Mouse (Mus musculus) inflammation-experienced regulatory T-cells, adult 6 months (primary cell): ENCODE data around the gene Dusp10. TPM values are rescaled to one million over a fixed set of nuclear protein-coding genes. Genes with fewer than 3 reads are reported as not detected.

Experiments
- ATAC-seq: one replicate; pipeline ENCODE4 v1.8.0; 2017
- polyA plus RNA-seq, 3 experiments: library from polyadenylated mRNA; unstranded; fragments of 100-300 nt; shearing (Covaris generic); gene quantifications; one replicate each; pipeline ENCODE4 v1.2.1; 2017

Gene Dusp10
- polyA plus RNA-seq, 3 experiments from 2014 or later, result 12.4 to 22.0 (median 15.7) TPM

DNA sequence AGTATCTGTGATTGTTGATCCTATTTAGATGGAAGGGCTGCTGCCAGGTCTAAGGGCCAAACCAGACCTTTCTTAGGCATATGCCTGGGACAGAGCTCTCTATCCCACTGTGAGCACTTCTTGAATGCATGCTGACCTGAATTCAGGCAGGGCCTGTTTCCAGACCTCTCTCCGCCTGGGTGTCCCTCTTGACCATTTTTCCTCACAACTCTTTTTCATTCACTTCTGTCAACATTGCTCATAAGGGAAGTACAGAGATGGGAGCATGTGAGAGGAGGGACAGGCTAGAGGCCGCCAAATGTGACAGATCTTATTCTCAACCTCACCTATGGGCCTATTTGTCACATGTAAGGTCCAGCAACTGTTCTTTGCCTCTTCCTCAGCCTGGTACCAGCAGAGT lies 41.1 kb downstream of the Dusp10 start:
- no peak for ATAC-seq

DNA sequence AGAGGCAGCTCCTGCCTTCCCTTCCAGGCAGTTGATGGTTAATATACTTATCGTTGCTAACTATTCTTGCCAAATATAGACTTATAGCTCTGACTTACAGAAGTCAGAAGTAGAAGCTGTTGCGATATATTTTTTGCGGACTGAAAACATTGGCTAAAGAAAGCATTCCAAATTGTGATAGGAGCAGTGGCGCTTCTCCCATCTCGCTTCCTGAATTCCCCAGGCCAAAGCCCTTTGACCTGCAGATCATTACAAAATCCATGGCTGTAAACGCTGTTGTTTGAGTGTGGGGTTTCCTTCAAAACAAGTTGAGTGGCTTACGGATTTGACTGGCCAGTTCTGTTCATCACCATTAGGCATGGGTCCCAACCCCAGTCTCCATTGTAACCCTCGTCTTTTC lies 45.1 kb downstream of the Dusp10 start:
- no peak for ATAC-seq

DNA sequence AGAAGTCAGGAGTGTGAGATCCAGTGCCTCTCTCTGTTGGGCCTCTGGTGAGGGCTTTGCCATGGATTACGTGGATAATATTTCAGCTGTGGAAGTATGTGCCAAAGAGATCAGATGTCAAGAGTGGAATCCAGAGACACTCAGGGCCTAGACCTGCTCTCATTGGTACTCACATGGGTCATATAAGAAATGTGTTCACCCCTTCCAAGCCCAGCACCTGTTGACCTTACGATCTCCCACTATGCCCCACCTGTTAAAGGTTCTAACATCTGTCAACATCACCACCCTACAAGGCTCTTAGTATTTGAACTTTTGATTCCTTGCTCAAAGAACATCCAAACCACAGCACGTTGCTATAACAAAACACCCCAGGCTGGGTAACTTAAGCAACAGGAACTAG lies 46.7 kb downstream of the Dusp10 start:
- ATAC-seq, result no peak

DNA sequence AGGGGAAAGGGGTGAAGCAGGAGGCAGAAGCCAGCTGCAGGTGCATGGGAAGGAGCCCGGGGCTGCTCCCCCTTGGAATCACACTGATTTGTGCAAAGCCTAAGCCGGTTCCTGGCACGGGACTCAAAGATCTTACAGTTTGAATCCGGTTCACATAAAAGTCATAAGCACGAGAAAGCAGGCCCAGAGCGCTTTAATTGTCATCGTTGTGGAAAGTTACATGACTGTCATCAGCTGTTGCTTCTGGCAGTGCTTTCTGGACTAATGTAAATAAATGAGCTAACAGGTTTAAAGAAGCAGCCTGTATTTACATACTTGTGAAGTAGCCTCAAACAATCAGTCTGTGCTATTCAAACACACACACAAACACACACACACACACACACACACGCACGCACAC lies 47.3 kb downstream of the Dusp10 start:
- ATAC-seq, result no peak

DNA sequence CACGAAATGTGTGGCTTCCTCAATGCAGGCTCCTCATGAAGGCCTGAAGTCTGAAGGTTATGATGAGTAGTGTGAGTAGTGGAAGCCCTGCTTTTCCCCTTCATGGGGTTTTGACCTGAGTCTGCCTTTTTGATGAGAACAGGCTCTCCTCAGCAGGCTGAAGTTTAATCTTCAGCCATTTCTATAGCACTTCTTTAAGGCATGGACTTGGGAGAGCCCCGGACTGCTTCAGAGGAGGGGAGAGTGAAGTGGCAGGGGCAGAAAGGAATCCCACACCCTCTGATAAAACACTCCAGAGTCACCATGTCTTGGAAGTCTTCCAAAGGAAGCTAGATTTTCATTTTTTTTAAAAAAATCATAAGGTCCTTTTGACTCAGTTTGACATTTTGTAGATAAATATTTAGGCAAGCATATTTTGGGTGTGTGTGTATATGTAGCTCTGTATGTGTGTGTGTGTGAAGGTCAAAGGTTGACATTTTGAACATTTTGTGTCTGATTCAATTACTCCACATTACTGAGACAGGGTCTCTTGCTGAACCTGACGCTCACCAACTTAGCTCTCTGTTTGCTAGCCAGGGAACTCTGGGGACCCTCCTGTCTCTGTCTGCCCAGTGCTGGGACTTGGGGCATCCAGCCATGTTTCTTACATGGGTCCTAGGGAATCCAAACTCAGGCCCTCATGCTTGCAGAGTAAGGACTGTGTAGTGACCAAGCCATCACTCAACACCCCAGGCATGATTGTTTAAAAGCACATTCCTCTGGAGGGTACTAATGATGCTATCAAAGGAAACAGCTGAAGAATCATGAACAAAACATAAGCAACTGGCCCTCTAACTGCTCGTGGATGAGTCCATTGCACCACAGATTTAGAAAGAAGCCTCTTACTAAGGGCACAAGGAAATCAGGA lies 48.0 kb downstream of the Dusp10 start:
- ATAC-seq, result no peak

DNA sequence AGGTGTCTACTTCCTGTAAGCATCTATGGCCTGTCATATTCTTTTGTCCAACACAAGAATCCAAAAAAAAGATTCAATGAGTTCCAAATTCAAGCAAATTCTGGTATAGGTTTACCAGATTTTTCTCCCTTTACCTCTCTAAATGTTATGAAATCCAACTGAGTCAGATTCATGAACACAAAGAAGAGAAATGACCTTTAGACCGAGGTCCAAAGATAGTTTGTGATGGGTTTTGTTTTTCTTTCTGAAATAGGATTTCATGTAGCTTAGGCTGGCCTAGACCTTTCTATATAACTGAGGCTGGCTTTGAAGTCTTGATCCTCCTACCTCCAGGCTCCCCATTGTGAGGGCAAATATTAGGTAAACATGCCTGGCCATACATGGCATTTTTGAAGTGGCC lies 48.8 kb downstream of the Dusp10 start:
- no peak for ATAC-seq

DNA sequence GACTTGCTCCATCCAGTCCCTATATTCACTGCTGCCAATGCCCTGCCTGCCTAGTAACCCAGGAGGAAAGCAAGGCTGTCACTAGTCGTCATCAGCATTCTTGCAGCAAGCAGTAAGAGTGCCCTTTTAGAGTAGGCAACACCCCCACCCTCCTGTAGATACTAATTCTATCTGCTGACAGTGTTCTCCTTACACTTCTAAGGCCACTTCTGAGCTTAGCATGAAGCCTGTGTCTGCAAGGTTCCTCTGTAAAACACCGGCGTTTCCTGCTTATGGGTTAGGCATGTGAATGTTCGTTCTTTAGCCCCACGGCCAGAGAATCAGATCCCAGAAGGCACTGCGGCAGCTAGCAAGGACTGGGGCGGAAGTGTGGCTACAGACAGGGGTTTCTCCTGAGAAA lies 51.2 kb downstream of the Dusp10 start:
- peak; percentile 77 for ATAC-seq

DNA sequence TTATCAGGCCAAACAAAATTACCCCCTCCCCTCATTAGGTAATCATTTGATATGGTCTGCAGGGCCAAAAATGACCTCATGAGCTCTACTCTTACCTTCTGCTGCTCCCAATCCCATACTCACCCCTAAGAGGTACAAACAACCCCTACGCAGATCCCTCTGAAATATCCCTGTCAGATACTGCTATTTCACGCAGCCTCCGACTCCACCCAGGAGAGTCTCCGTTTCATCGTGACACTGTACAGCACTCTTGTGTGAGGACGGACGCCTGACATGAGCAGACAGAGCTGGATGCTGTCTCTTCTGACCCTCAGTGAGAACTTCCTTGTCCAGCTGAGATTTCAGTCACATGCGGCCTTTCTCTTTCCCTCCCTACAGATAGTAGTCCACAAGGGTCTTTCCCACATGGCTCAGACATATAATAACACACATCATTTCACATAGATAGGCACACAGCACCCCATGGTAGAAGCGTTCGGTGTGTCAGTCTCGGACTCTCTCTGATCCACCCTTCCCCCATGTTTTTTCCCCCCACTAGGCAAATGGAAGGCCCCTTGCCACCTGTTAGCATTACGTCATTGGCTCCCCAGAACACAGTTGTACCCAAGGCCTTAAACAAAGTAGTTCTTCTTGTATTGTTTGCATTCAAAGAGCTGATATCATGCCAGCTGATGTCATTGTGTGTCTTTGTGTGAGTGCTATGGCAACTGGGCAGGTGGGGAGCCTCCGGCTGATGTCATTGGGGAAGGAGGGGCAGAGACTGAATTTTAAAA lies 52.7 kb downstream of the Dusp10 start:
- no peak for ATAC-seq

DNA sequence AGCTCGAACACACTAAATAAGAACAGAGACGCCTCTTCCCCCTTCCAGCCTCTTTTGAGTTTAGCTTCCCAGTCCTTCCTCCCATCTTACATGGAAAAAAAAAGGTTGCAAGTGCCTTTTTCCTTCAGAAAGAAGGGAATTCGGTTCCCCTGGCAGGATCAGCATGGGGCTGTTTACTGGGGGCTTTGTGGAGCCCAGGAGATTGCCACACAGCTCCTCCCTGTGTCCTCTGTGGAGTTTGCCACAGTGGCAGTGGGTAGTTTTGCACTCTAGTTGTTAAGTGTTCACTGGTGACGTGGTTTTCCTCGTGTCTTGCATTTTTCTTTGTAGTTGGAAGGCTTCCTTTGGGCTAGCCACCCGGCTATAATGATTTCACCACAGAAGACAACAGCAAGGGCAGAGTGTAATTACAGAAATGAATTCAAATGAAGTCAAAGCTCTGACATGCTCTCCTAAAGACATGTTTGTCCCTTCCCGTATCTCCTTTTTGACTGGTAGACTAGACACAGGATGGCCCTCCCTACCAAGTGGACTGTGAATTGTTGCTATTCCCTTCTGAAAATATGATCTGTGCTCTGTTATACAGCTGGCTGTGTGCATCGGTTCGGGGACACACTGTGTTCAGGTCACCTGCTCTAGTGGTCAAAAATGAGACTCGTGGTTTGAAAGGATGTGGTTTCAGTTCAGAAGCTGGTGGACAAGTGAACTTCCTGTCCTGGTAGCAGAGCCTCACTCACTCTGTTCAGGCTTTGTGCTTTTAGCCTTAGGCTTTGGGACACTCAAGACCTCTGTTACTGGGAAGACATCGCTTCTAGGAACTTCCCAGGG lies 53.6 kb downstream of the Dusp10 start:
- no peak for ATAC-seq

DNA sequence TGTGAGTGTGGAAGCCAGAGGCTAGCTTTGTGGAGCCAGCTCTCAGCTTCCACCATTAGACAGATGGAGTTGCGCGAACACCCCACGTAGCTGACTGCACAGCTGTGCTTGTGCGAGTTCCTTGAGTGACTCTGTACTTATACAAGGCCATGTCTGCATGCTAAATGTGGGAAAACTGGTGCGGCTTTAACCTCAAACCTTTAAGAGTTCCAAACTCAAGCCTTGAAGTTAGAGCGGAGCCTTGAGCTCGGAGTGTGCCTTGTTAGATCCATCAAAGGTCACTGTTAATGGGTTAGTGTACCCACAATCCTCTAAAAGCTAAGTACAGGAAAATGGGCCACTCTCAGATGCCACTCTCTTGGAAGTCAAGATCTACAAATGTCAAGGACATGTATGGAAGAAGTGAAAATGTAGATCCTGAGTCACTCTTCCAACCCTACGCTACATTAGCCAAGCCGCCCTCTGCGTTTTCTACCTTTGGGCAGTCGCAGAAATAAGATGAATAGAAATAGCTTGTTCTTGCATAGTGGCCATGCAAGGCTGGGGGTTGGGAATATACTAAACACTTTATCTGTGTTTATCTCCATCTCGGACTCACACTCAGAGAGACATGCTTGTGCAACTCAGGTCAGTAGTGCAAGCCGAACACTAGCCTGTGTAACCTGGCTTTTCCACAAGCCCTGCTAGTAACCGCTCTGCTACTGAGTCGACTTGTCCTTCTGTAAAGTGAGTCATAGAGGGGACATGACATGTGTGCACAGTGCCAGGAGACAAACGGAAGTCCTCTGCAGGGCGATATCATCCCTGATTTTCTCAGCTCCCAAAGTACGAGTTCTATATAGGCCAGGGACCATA lies 54.8 kb downstream of the Dusp10 start:
- ATAC-seq, result no peak

DNA sequence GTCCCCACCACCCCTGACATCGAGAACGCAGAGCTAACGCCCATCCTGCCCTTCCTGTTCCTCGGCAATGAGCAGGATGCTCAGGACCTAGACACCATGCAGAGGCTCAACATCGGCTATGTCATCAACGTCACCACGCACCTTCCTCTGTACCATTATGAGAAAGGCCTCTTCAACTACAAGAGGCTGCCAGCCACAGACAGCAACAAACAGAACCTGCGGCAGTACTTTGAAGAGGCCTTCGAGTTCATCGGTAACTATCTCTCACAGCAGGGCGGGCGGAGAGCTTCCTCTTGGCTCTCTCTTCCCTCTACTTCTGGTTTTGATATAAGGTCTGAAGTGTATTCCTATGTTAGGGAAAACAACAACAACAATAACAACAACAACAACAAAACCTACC lies 55.9 kb downstream of the Dusp10 start:
- no peak for ATAC-seq

DNA sequence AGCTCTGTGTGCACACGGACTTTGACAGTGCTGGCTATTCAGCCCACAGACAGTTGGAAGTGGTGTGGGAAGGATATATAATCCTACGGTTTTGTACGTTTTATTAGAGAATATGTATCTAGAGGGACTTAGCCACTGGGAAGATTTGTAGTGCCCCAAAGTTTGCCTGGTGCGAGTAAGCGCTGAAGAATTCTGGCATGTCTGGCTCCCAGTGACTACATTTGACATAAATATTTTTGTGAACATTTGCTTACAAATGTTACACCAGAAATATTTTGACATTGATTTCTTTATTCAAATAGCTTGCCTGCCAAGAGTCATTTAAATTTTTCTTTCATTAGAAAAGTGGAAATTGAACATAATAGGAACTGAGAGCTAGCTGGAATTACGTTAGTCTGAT lies 63.0 kb downstream of the Dusp10 start:
- ATAC-seq, result no peak

DNA sequence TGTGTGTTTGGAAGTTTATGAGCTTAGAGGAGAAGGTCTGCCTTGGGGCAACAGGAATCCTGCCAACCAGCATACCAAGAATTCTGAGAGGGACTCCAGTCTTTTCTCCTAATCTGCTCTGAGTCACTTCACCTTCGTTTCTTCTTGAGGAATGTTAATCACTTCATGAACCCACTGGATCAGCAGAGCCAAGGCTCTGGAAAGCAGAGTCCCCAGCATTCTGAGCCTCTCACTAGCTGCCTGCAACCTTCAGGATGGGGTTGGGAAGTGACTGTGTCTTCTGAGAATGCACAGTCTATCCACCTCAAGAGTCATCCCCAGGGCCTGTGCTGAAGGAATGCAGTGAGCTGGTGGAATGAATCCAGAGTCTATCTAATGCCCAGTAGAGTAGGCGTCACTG lies 63.7 kb downstream of the Dusp10 start:
- ATAC-seq, result no peak

DNA sequence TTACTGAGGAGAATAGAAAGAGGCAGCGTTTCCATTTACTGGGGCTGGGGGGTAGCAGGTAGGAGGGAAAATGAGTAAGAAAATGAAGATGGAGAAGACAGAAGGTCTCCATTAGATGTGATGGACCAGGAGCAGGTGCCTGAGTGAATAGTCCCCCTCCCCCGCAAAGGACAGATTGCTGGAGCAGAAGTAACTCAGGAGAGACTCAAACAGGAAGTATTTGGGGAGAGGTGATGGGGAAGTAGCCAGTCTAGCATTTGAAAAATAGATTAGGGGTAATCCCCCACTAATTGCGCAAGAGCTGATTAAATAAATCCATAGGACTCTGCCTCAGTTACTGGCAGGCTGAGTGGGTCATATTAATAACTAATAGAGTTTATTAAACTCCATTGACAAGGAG lies 66.2 kb downstream of the Dusp10 start:
- ATAC-seq, result no peak

DNA sequence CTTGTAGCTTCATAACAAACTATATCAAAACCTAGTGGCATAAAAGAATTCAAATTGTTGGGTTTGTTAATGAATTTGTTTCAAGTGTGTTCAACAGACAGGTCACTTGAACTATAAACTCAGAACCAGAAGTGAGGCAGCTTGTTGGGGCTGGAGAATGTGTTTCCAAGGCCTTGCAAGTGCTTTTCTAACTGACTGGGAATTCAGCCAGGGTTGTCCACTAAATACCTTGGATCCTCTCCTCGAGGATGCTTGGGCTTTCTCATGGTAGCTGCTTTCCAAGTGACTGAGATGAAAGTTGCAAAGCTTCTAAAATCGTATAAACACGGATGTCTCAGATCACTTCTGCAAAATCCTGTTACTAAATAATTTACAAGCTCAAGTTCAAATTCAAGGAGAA lies 69.6 kb downstream of the Dusp10 start:
- no peak for ATAC-seq

DNA sequence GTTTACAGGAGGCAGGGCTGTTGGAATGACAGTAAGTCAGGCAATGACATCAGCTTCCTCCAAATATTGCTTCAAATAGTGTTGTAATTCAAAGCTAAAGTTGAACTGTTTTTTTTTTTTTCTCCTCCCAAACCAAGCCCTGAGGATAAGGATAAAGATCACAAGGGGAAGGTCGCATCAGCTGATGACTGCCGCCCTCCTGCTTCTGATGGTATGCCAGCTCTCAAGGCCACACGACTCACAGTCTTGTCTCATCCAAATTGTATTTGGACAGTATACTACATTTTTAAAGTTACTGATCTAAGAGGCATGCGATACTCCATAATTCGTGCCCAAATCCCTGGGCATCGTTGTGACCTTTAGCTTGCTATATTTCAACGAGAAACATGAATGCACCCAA lies 70.1 kb downstream of the Dusp10 start:
- ATAC-seq, result no peak

DNA sequence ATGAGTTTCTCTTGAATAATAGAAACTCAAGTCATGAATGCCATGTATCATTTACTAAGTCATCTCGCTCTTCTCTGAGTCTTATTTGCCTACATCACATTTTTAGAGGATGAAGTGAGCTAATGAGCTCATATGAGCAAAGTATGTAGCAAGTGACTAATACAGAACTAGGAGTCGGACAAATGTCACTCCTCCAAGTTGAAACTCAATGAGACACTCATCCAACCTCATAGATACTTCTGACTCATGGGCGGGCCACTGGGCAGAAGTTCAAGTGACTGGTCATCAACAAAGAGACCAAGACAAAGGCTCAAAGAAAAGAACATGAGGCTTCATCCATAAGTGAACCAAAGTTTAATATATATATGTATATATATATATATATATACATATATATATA lies 71.9 kb downstream of the Dusp10 start:
- no peak for ATAC-seq

DNA sequence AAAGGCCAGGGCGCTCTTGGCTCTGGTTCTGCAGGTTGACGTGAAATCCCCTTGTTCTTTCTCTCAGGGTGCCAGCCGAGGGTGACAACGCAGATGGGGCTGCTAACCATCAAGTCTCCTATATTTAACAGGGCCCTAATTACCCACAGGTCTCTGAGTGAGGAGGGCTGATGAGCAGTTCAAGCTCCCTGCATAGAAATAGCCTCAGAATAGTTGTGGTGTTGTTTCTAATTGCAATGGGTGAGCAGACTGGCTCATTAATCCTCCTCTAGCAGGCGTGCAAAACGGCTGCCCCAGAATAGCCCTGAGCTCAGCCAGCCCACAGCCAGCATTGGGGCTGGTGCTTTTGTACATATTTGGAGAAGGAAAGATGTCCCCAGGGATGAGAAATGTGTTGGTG lies 77.4 kb downstream of the Dusp10 start:
- no peak for ATAC-seq

DNA sequence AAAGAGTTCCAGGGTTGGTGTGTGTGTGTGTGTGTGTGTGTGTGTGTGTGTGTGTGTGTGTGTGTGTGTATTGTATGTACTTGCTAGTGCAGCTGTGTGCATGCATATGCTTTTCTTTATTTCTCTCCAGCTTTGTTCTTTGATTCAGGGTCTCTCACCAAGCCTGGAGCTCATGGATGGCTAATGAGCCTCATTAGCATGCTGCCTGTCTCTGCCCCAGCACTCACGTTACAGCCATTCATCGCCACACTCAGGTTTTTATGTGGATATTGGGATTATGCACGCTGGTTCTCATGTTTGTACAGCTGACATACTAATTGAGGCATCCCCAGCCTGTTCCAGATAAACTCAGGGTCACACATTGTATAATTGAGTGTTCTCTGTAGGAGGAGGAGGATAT lies 81.8 kb downstream of the Dusp10 start:
- ATAC-seq, result no peak

DNA sequence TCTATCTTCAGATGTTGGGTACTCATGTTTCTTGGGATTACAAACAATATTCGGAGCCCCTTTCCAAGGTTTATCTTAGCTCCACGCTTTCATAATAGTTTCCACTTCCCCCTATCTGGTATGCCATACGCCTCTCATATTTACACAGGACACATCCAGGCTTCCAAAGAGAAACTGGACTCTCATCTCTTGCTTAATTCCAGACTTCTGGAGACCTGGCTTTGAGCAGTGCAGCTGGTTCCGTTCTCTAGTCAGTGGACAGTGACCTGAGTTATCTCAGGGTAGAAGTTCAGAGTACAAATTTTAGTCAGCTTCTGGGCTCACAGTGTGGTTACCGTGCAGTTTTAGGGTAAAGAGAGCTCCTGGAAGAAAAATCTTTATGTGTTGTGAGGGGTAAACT lies 87.3 kb downstream of the Dusp10 start:
- no peak for ATAC-seq

DNA sequence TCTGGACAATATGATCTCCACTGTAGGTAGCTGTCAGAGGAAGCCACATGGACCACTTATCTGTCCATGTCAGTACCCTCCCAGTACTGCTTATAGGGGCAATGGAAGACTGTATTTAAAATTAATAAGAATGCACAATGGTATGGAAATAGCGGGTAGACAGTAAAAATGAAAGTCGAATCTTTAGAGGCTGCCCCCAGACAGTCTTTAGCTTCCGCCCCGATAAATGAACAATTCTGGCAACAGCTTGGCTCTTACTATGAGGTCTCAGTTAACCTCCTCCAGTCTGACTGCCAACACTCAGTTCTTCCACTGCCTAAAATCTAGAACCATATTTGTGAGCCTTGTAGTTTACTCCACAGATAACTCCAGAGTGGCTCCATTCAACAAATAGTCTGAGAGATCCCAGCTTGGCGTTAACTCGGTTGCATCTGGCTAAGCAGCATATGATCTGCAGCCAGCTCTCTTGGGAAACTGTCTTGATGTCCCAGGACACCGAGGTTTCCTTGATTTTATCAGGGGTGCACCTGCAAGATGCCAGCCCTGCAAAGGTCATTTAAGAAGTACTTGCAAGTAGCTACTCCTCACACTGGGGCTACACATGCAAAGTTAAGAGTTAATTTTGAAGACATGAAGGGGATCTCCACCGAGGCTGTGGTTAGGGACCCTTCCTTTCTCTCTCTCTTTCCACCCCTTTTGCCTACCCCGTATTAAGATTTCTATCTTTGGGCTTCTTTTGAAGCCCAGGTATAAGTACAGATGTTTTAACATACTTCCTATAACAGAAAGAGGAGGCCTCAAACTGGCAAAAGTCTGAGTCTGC lies 88.0 kb downstream of the Dusp10 start:
- peak; percentile 78 for ATAC-seq

DNA sequence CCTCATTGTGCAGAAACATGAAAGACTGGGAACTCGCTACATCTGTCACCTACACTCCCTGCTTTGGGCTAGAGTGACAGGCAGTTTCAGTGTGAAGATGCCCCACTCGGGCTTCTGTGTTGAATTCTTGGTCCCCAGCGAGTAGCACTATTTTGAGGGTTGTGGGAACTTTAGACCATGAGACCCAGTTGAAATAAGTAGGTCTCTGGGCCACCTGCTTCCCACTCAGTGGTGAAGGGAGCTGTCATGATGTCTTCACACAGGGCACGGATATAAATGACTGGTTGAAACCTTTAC lies 88.6 kb downstream of the Dusp10 start:
- ATAC-seq, result no peak
